Mouse (Mus musculus) testis, adult 2 months (tissue): ENCODE data around the gene Spata21.

Experiments
- CTCF ChIP-seq: fragments of 200-500 bp; IDR thresholded peaks from 2 replicates; pipeline ENCODE4 v1.5.1; 2012; ENCODE audit warnings: low read depth, mild to moderate bottlenecking, inconsistent platforms, low read length, moderate library complexity; ENCODE audit not compliant: control insufficient read depth, insufficient read depth, insufficient replicate concordance
- POLR2A ChIP-seq: fragments of 200-500 bp; IDR thresholded peaks from 2 replicates; pipeline ENCODE4 v1.6.1; 2012; ENCODE audit warnings: low read depth, mild to moderate bottlenecking, inconsistent platforms, low read length, moderate library complexity; ENCODE audit not compliant: control insufficient read depth

DNA sequence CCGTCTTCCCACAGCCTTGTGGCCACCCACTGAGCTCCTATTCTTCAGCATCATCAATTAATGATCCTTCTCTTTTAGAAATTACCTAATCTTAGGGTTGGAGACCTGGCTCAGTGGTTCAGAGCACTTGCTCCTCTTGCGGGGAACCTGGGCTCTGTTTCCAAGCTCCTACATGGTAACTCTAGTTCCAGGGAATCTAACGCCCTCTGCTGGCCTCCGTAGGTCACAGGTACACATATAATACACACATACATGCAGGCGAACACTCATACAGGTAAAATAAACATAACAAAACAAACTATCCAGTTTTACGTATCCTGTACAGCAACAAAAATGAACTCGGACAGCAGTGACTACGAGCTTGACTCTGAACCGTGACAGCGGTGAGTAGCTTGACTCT lies 31.2 kb upstream of the Spata21 start:
- TF ChIP-seq CTCF (no peak), POLR2A (no peak)
